Mouse (Mus musculus) bone marrow, adult 2 months (tissue): Measurements from ENCODE around the gene Rpl37a.

Experiments
- CTCF ChIP-seq: fragments of 200-500 bp; IDR thresholded peaks from 2 replicates; pipeline ENCODE4 v1.5.1; 2011; ENCODE audit warnings: low read length, control low read depth; ENCODE audit not compliant: control insufficient read depth, insufficient read depth
- POLR2A ChIP-seq: fragments of 200-500 bp; IDR thresholded peaks from 2 replicates; pipeline ENCODE4 v1.6.1; 2011; ENCODE audit warnings: low read depth, mild to moderate bottlenecking, control low read depth, low read length, borderline replicate concordance; ENCODE audit not compliant: control insufficient read depth

DNA sequence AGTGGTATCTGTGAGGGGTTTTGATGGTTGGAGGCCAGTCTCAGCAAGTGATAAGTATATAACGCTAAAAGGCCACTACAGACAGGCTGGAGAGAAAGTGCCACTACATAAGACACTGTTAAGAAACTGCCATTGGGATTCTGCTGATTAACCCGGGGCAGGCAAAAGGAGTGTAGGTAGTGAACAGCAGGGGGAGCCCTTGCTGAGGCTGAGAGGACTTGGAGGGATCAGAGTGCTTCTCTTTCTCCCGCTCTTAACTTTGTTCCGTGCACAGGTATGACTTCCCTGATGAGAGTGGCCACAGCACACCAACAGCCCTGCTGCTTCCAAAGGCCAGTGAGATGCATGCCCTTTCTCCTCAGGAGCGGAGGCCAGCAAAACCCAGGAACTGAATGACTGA lies 7.8 kb downstream of the Rpl37a start:
- TF ChIP-seq POLR2A (no peak), CTCF (peak; percentile 78)
